Mouse (Mus musculus): Measurements from ENCODE around the gene Sdk2. TPM values are rescaled to one million over a fixed set of nuclear protein-coding genes. Genes with fewer than 3 reads are reported as not detected.

The Sdk2 gene
- total and polyA plus RNA-seq, 3 experiments = 1.2 to 4.8 (median 1.3) TPM

DNA sequence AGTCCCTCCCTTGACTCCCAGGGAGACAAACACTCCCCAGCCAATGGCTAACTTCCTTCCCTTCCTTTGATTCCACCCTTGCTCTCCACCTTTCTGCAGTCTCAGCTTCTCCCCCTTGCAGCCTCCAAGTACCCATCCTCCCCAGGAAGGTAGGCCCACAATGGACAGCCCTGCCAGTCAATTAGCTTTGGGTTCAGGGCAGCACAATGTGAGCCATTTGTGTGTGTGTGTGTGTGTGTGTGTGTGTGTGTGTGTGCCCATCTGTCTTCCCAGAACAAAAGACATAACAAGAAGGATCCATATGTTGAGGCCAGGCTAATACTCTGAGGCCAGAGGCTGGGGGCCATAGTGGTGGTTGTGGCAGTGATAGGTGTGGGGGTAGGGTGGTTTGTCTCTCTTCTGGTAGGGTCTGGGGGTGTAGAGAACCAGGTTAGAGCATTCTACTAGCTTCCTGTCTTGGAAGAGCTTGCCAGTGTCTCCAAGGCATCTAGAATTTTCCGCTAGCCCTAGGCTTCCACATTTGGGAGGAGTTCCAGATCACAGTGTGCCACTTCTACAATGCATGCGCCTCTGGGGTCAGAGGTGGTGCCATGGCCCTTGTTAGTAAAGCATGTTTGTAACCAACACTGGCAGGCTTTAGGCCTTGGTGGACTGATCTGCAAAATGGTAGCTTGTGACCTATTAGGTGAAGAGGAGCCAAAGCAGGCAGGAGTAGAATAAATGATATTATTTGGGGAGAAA, 282.0 kb downstream of the Sdk2 start:
- H3K4me1 ChIP-seq (ENCODE audit: control insufficient read depth in 1 of 2, insufficient read depth in 2 of 2) = peaks cover 6 to 51% of the 10 kb centered on the region in 2 experiments; a peak in 3 of 4 replicates
- H3K36me3 ChIP-seq (replicated peaks in 1 of 2; ENCODE audit: control insufficient read depth in 1 of 2, insufficient read depth in 1 of 2, low read length in 1 of 2) = no peaks in the 10 kb centered on the region
- H3K4me2 ChIP-seq (ENCODE audit: insufficient read depth, low read depth, poor library complexity, severe bottlenecking) = no peak overlapping the region
- H3K9ac ChIP-seq (ENCODE audit: insufficient read depth, low read depth) = no peak overlapping the region
- DNase-seq (ENCODE audit: extremely low read depth) = no peak
- H3K27ac ChIP-seq (ENCODE audit: insufficient read depth, low read depth) = no peak overlapping the region
- H3K9me3 ChIP-seq (replicated peaks; ENCODE audit: low read length) = no peaks in the 10 kb centered on the region
- TF ChIP-seq TCF12 (IDR thresholded peaks at IDR 0.05; ENCODE audit: low read depth, low read length) (no peak), E2F4 (IDR thresholded peaks at IDR 0.05; ENCODE audit: insufficient replicate concordance, low read depth, low read length) (no peak), POLR2AphosphoS2 (IDR thresholded peaks at IDR 0.05; ENCODE audit: low read depth, low read length) (no peak), MAX (IDR thresholded peaks at IDR 0.05; ENCODE audit: low read length) (no peak), NRF1 (IDR thresholded peaks at IDR 0.05; ENCODE audit: low read depth, low read length) (no peak), USF2 (conservative IDR thresholded peaks at IDR 0.05; ENCODE audit: low read depth, low read length) (no peak), BHLHE40 (IDR thresholded peaks at IDR 0.05; ENCODE audit: low read depth, low read length) (no peak), JUN (IDR thresholded peaks at IDR 0.05; ENCODE audit: insufficient read depth, low read depth, low read length) (no peak), GABPA (IDR thresholded peaks at IDR 0.05; ENCODE audit: insufficient replicate concordance, low read depth, low read length) (no peak), KAT2A (IDR thresholded peaks at IDR 0.05; ENCODE audit: insufficient replicate concordance, low read length) (no peak)
- dilution Hi-C loops (cut with MboI; ENCODE audit: extremely low pct_ligation_motif_present, extremely low pct_unique_long_range_greater_than_20kb, low sequenced_read_pairs) (no loop called here), in situ Hi-C loops (cut with MboI; ENCODE audit: low pct_ligation_motif_present, low pct_unique_long_range_greater_than_20kb, low sequenced_read_pairs) (no loop called here)
- no peaks in the 10 kb centered on the region for H3K27me3 ChIP-seq (replicated peaks)
- H3K79me2 ChIP-seq (replicated peaks; ENCODE audit: control insufficient read depth, extremely low read depth, insufficient read depth, poor library complexity, severe bottlenecking) = no peaks in the 10 kb centered on the region
- no peak overlapping the region for H3K4me3 ChIP-seq (replicated peaks in 1 of 3; ENCODE audit: low read depth in 2 of 3, low read length in 2 of 3, poor library complexity in 1 of 3)

DNA sequence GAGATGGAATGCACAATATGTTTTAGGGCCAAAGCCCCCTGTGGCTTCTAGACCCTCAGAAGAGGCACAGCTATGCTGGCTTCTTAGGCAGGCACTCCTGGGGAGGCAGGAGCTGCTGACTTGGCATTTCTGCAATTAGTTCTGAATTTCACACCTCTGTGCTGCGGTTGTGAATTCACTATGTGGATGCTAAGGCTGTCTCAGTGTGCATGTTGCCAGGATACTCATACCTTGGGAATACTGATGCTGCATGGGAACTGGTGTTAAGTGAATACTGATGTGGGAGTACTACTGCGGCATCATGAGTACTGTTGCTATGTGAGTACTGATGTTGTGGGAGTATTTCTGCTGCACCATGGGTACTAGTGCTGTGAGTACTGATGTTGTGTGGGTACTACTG, 284.4 kb downstream of the Sdk2 start:
- TF ChIP-seq ZC3H11A (IDR thresholded peaks at IDR 0.05; ENCODE audit: low read depth, low read length) (no peak), MAFK (IDR thresholded peaks at IDR 0.05; ENCODE audit: insufficient replicate concordance, low read length) (0 out of 2 replicates have a peak, but pooled peaks have one; percentile 40)

DNA sequence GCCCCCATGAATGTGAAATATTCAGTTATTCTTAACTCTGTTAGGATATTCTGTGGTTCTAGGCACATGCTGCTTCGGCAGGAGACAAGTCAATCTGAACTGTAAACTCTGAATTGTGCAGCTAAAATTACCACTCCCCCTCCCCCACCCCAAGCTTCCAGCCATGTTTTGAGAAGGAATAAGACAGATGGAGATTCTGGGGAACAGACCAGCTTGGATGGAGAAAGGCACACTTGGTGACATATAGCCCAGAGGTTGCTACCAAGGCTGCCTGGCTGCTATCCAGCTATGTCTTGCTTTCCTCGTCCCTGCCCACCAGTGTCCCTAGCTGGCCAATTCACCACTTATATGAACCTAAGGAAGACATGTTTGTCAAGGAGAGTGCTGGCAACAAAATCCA, 284.8 kb downstream of the Sdk2 start:
- Histone ChIP-seq H3K9ac (ENCODE audit: insufficient read depth, low read depth) (no peak overlapping the region), H3K9me3 (replicated peaks; ENCODE audit: low read length) (no peaks in the 10 kb centered on the region), H3K4me3 (replicated peaks in 1 of 3; ENCODE audit: low read depth in 2 of 3, low read length in 2 of 3, poor library complexity in 1 of 3) (no peak overlapping the region), H3K4me2 (ENCODE audit: insufficient read depth, low read depth, poor library complexity, severe bottlenecking) (no peak overlapping the region), H3K4me1 (ENCODE audit: control insufficient read depth in 1 of 2, insufficient read depth in 2 of 2) (peaks cover 5 to 53% of the 10 kb centered on the region in 2 experiments), H3K27me3 (replicated peaks) (no peaks in the 10 kb centered on the region), H3K36me3 (replicated peaks in 1 of 2; ENCODE audit: control insufficient read depth in 1 of 2, insufficient read depth in 1 of 2, low read length in 1 of 2) (no peaks in the 10 kb centered on the region), H3K79me2 (replicated peaks; ENCODE audit: control insufficient read depth, extremely low read depth, insufficient read depth, poor library complexity, severe bottlenecking) (no peaks in the 10 kb centered on the region), H3K27ac (ENCODE audit: insufficient read depth, low read depth) (no peak overlapping the region)
- in situ Hi-C loops (cut with MboI; ENCODE audit: low pct_ligation_motif_present, low pct_unique_long_range_greater_than_20kb, low sequenced_read_pairs) (no loop called here), dilution Hi-C loops (cut with MboI; ENCODE audit: extremely low pct_ligation_motif_present, extremely low pct_unique_long_range_greater_than_20kb, low sequenced_read_pairs) (no loop called here)
- TF ChIP-seq SIN3A (IDR thresholded peaks at IDR 0.05; ENCODE audit: low read length) (no peak), JUN (IDR thresholded peaks at IDR 0.05; ENCODE audit: insufficient read depth, low read depth, low read length) (no peak), MEF2A (IDR thresholded peaks at IDR 0.05; ENCODE audit: borderline replicate concordance, low read depth, low read length) (no peak), GABPA (IDR thresholded peaks at IDR 0.05; ENCODE audit: insufficient replicate concordance, low read depth, low read length) (no peak), ZMIZ1 (IDR thresholded peaks at IDR 0.05; ENCODE audit: low read depth, low read length) (no peak), MYC (IDR thresholded peaks at IDR 0.05; ENCODE audit: low read depth, low read length) (no peak), USF2 (conservative IDR thresholded peaks at IDR 0.05; ENCODE audit: low read depth, low read length) (no peak)
- no peak for DNase-seq (ENCODE audit: extremely low read depth)

More for the DNA sequence above, 284.4 kb downstream of the Sdk2 start:
- dilution Hi-C loops (cut with MboI; ENCODE audit: extremely low pct_ligation_motif_present, extremely low pct_unique_long_range_greater_than_20kb, low sequenced_read_pairs) = no loop called here
- Histone ChIP-seq H3K27me3 (replicated peaks) (no peaks in the 10 kb centered on the region), H3K36me3 (replicated peaks in 1 of 2; ENCODE audit: control insufficient read depth in 1 of 2, insufficient read depth in 1 of 2, low read length in 1 of 2) (no peaks in the 10 kb centered on the region), H3K4me1 (ENCODE audit: control insufficient read depth in 1 of 2, insufficient read depth in 2 of 2) (peaks cover 5 to 53% of the 10 kb centered on the region in 2 experiments), H3K4me3 (replicated peaks in 1 of 3; ENCODE audit: low read depth in 2 of 3, low read length in 2 of 3, poor library complexity in 1 of 3) (no peak overlapping the region), H3K9me3 (replicated peaks; ENCODE audit: low read length) (no peaks in the 10 kb centered on the region), H3K79me2 (replicated peaks; ENCODE audit: control insufficient read depth, extremely low read depth, insufficient read depth, poor library complexity, severe bottlenecking) (no peaks in the 10 kb centered on the region), H3K9ac (ENCODE audit: insufficient read depth, low read depth) (no peak overlapping the region), H3K27ac (ENCODE audit: insufficient read depth, low read depth) (no peak overlapping the region), H3K4me2 (ENCODE audit: insufficient read depth, low read depth, poor library complexity, severe bottlenecking) (no peak overlapping the region)
- in situ Hi-C loops (cut with MboI; ENCODE audit: low pct_ligation_motif_present, low pct_unique_long_range_greater_than_20kb, low sequenced_read_pairs) = no loop called here
- DNase-seq (ENCODE audit: extremely low read depth) = no peak

Measured in CH12.LX (cell line).